ENCODE assay signal across 17 mouse cellular contexts in the genomic region with DNA sequence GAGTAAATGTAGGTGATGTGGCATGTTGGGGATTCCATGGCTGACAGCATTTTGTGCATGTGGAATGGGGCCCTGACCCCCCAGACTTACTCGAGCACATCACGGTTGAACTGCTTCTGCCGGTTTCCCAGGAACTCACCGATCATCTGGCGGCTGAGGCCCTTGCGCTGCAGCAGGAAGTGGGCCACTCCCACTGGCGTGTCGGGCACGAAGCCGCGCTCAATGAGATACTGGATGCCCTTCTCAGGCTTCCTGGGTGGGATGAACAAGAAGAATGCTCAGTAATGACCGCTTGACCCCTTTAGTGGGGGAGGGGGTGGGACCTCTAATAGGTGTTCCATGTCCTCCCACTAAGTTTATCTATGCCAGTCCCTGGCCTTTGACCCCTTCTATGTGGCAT.
A peak's percentile ranks its signal among the peaks of the same experiment; 100 is the strongest.
DNase-seq lines count a peak whose midpoint lies in the region; ATAC-seq and TF ChIP-seq lines count a peak whose summit lies in the region.
"Had no signal": no experiment of that assay in that cellular context is flagged by ENCODE, and none has a peak within 500 bp of the region (broad histone marks: within the 10 kb centered on the region; RNA-seq: fewer than 3 reads in every experiment).

No protein-coding gene starts in this region.

- TF ChIP-seq EP300 in heart, adult 2 months (IDR thresholded peaks at IDR 0.05; ENCODE audit: insufficient read depth, low read depth, low read length): no peak
- no peak for TF ChIP-seq EP300 in lung, postnatal 0 days (IDR thresholded peaks at IDR 0.05)

- H3K79me2 ChIP-seq in heart, adult 2 months (replicated peaks; ENCODE audit: control insufficient read depth, insufficient read depth, low read length): no peaks in the 10 kb centered on the region

- H3K4me3 ChIP-seq in heart, adult 2 months: no peak overlapping the region
- H3K4me3 ChIP-seq in kidney, adult 2 months (ENCODE audit: insufficient read depth, low read depth, low read length): no peak overlapping the region
- H3K4me3 ChIP-seq in lung, postnatal 0 days (ENCODE audit: low read depth, low read length): no peak overlapping the region
- H3K4me3 ChIP-seq: embryonic facial prominence, embryonic 12.5 days; forebrain, embryonic 15.5 days; hindbrain, embryonic 12.5 days had no signal

- intact Hi-C loops in heart, adult 2 months (cut with DNase I): no loop called here
- intact Hi-C loops in heart, postnatal 36 days (cut with DNase I): no loop called here

- no peak for ATAC-seq in lung, postnatal 0 days
- ATAC-seq: forebrain, embryonic 15.5 days; hindbrain, embryonic 16.5 days had no signal

- H3K4me2 ChIP-seq in lung, postnatal 0 days (replicated peaks; ENCODE audit: low read depth, low read length): no peak overlapping the region
- H3K4me2 ChIP-seq: embryonic facial prominence, embryonic 12.5 days; forebrain, embryonic 15.5 days; hindbrain, embryonic 12.5 days had no signal

- peaks cover 37% of the 10 kb centered on the region for H3K4me1 ChIP-seq in heart, adult 2 months (ENCODE audit: control insufficient read depth, insufficient read depth, low read length)
- H3K4me1 ChIP-seq in kidney, adult 2 months (ENCODE audit: control insufficient read depth, insufficient read depth, low read length): peaks cover 21% of the 10 kb centered on the region
- peaks cover 3% of the 10 kb centered on the region; the same call in 1 of the 2 replicates for H3K4me1 ChIP-seq in lung, postnatal 0 days (ENCODE audit: insufficient read depth, low read depth, low read length)
- H3K4me1 ChIP-seq: forebrain, embryonic 15.5 days had no signal

- TF ChIP-seq POLR2A in heart, adult 2 months (IDR thresholded peaks at IDR 0.05; ENCODE audit: insufficient read depth, low read depth, low read length): no peak
- no peak for TF ChIP-seq POLR2A in kidney, adult 2 months (IDR thresholded peaks at IDR 0.05; ENCODE audit: low read depth, low read length)

- peaks cover 13% of the 10 kb centered on the region for H3K36me3 ChIP-seq in heart, adult 2 months (ENCODE audit: control insufficient read depth, insufficient read depth, low read length)
- peaks cover 5% of the 10 kb centered on the region; the same call in 1 of the 2 replicates for H3K36me3 ChIP-seq in kidney, adult 2 months (ENCODE audit: control insufficient read depth, insufficient read depth, low read length)
- peaks cover 32% of the 10 kb centered on the region for H3K36me3 ChIP-seq in lung, postnatal 0 days (ENCODE audit: insufficient read depth, low read length)

- no peak for TF ChIP-seq CTCF in heart, adult 2 months (IDR thresholded peaks at IDR 0.05)
- TF ChIP-seq CTCF in kidney, adult 2 months (conservative IDR thresholded peaks at IDR 0.05; ENCODE audit: insufficient read depth, insufficient read length, low read depth, low read length): no peak
- TF ChIP-seq CTCF in lung, postnatal 0 days (IDR thresholded peaks at IDR 0.05): no peak

- no peaks in the 10 kb centered on the region for H3K27me3 ChIP-seq in heart, adult 2 months (ENCODE audit: control insufficient read depth, insufficient read depth, low read length)
- H3K27me3 ChIP-seq in kidney, adult 2 months (replicated peaks; ENCODE audit: control insufficient read depth, insufficient read depth, low read length): no peaks in the 10 kb centered on the region
- H3K27me3 ChIP-seq in lung, postnatal 0 days (replicated peaks; ENCODE audit: insufficient read depth, low read length): no peaks in the 10 kb centered on the region
- H3K27me3 ChIP-seq: embryonic facial prominence, embryonic 12.5 days; forebrain, embryonic 15.5 days; hindbrain, embryonic 12.5 days had no signal

- 45% methylated on average over 12 of the region's 12 CpGs for WGBS in heart, adult 2 months
- WGBS in kidney, adult 2 months: 42% methylated on average over 12 of the region's 12 CpGs
- 69% methylated on average over 12 of the region's 12 CpGs for WGBS in lung, postnatal 0 days

- H3K27ac ChIP-seq in heart, adult 2 months: peak overlapping the region; percentile 29
- H3K27ac ChIP-seq in kidney, adult 2 months (ENCODE audit: insufficient read depth, low read depth, low read length): no peak overlapping the region; the same call in 1 of the 2 replicates
- no peak overlapping the region for H3K27ac ChIP-seq in lung, postnatal 0 days (ENCODE audit: low read length)
- H3K27ac ChIP-seq: forebrain, embryonic 15.5 days; hindbrain, embryonic 12.5 days had no signal

- no peak overlapping the region for H3K9ac ChIP-seq in heart, adult 2 months (ENCODE audit: low read depth, low read length)
- H3K9ac ChIP-seq in lung, postnatal 0 days (replicated peaks; ENCODE audit: low read depth): no peak overlapping the region
- H3K9ac ChIP-seq: embryonic facial prominence, embryonic 12.5 days; forebrain, embryonic 15.5 days; hindbrain, embryonic 12.5 days had no signal

- H3K9me3 ChIP-seq in lung, postnatal 0 days (ENCODE audit: low read length): no peaks in the 10 kb centered on the region
- H3K9me3 ChIP-seq: embryonic facial prominence, embryonic 12.5 days; forebrain, embryonic 15.5 days; hindbrain, embryonic 12.5 days had no signal

- no peak for DNase-seq in heart, adult 2 months
- DNase-seq in heart, postnatal 36 days: no peak
- DNase-seq in kidney, adult 2 months: peak; percentile 24
- no peak for DNase-seq in kidney, postnatal 25 days
- peak; percentile 60 for DNase-seq in lung, postnatal 10 days
- no peak for DNase-seq in lung, postnatal 0 days (ENCODE audit: low spot score)
- peak; percentile 31 to 60 for DNase-seq in lung, postnatal 4 days
- DNase-seq: adrenal gland, postnatal 10 days; cerebellum, adult 11-12 months; cerebellum, adult 9-10 months; cerebellum, postnatal 25 days; gastrocnemius, postnatal 25 days; heart, postnatal 4 days had no signal

Comparison
In these comparisons a context has a peak if more than half of its experiments do, and no peak if none do; other contexts are left out.
1. DNase-seq: peak in kidney, adult 2 months (single experiment), lung, postnatal 10 days (single experiment) and lung, postnatal 4 days (2 of 2); none in heart, adult 2 months (0 of 2), heart, postnatal 36 days (0 of 2), kidney, postnatal 25 days (0 of 2) and lung, postnatal 0 days (single experiment).